Mouse (Mus musculus): ENCODE results near the gene Caln1.
A peak's percentile ranks its signal among the peaks of the same experiment; 100 is the strongest.

The Caln1 gene

GRCm38 (mm10) chr5:130688385-130689138 lies 319.3 kb downstream of the Caln1 start:
- no peak for DNase-seq (ENCODE audit: low read depth, low spot score)

- no peak for DNase-seq (ENCODE audit: low read depth, low spot score)
Observed at GRCm38 (mm10) chr5:130691349-130691748, 322.1 kb downstream of the Caln1 start.

- DNase-seq (ENCODE audit: low read depth, low spot score), result no peak
Observed at GRCm38 (mm10) chr5:130699476-130699875, 330.2 kb downstream of the Caln1 start.

- no peak for DNase-seq (ENCODE audit: low read depth, low spot score)
Observed at GRCm38 (mm10) chr5:130701777-130702176, 332.5 kb downstream of the Caln1 start.

GRCm38 (mm10) chr5:130702361-130702760 lies 333.1 kb downstream of the Caln1 start:
- DNase-seq (ENCODE audit: low read depth, low spot score), result no peak

- DNase-seq (ENCODE audit: low read depth, low spot score), result no peak
Observed at GRCm38 (mm10) chr5:130704866-130705265, 335.6 kb downstream of the Caln1 start.

- DNase-seq (ENCODE audit: low read depth, low spot score), result no peak
Observed at GRCm38 (mm10) chr5:130706202-130706855, 337.1 kb downstream of the Caln1 start.

GRCm38 (mm10) chr5:130707755-130708154 lies 338.5 kb downstream of the Caln1 start:
- DNase-seq (ENCODE audit: low read depth, low spot score), result no peak

GRCm38 (mm10) chr5:130708616-130709015 lies 339.4 kb downstream of the Caln1 start:
- DNase-seq (ENCODE audit: low read depth, low spot score), result no peak

GRCm38 (mm10) chr5:130711643-130712042 lies 342.4 kb downstream of the Caln1 start:
- DNase-seq (ENCODE audit: low read depth, low spot score), result no peak

- DNase-seq (ENCODE audit: low read depth, low spot score), result no peak
Observed at GRCm38 (mm10) chr5:130712281-130712680, 343.0 kb downstream of the Caln1 start.

- no peak for DNase-seq (ENCODE audit: low read depth, low spot score)
Observed at GRCm38 (mm10) chr5:130715181-130715580, 345.9 kb downstream of the Caln1 start.

GRCm38 (mm10) chr5:130718385-130718784 lies 349.1 kb downstream of the Caln1 start:
- peak; percentile 70 for DNase-seq (ENCODE audit: low read depth, low spot score)

GRCm38 (mm10) chr5:130742171-130742570 lies 372.9 kb downstream of the Caln1 start:
- DNase-seq (ENCODE audit: low read depth, low spot score), result no peak

- DNase-seq (ENCODE audit: low read depth, low spot score), result peak; percentile 66
Observed at GRCm38 (mm10) chr5:130757517-130757916, 388.3 kb downstream of the Caln1 start.

- DNase-seq (ENCODE audit: low read depth, low spot score), result no peak
Observed at GRCm38 (mm10) chr5:130765784-130766183, 396.5 kb downstream of the Caln1 start.

- DNase-seq (ENCODE audit: low read depth, low spot score), result no peak
Observed at GRCm38 (mm10) chr5:130771061-130771741, 401.9 kb downstream of the Caln1 start.

- no peak for DNase-seq (ENCODE audit: low read depth, low spot score)
Observed at GRCm38 (mm10) chr5:130772491-130772890, 403.2 kb downstream of the Caln1 start.

- no peak for DNase-seq (ENCODE audit: low read depth, low spot score)
Observed at GRCm38 (mm10) chr5:130774946-130775345, 405.7 kb downstream of the Caln1 start.

GRCm38 (mm10) chr5:130792755-130793452 lies 423.6 kb downstream of the Caln1 start:
- DNase-seq (ENCODE audit: low read depth, low spot score), result no peak

GRCm38 (mm10) chr5:130797713-130798112 lies 428.5 kb downstream of the Caln1 start:
- no peak for DNase-seq (ENCODE audit: low read depth, low spot score)

- no peak for DNase-seq (ENCODE audit: low read depth, low spot score)
Observed at GRCm38 (mm10) chr5:130810314-130810713, 441.1 kb downstream of the Caln1 start.
